Mouse (Mus musculus) T-cell, adult 2 months (primary cell): ENCODE data around the gene Gm8297.
"Not testable (repeated sequence)": the region's sequence is repeated elsewhere in the genome, so short reads cannot be mapped to it uniquely, and the experiment has no call there.

Experiments
- DNase-seq: peaks from one replicate; pipeline ENCODE4 v3.0.0; 2022; ENCODE audit warnings: low spot score

Gene Gm8297

DNA sequence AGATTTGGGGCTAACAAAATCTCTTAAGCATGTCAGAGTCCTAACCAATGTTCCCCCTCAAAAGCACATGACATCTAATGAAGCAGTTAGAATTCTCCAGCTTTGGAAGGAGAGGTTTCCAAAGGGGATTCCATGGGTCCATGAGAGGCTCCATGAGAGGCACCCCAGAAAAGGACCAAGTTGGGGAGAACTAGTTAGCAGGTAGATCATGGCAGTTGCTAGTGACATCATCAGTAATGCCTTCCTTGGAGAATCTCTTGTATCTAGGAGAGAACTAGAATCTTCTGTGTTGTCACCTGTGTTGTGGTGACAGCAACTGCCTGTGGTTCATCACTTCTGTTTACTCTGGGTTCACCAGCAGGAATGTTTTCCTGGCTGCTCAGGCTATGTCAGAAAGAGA is at the start of gene Gm8297:
Gene Gm8297, plus strand, starts transcription at position 301 of the 400 bp plus-strand sequence.
- not testable (repeated sequence) for DNase-seq

DNA sequence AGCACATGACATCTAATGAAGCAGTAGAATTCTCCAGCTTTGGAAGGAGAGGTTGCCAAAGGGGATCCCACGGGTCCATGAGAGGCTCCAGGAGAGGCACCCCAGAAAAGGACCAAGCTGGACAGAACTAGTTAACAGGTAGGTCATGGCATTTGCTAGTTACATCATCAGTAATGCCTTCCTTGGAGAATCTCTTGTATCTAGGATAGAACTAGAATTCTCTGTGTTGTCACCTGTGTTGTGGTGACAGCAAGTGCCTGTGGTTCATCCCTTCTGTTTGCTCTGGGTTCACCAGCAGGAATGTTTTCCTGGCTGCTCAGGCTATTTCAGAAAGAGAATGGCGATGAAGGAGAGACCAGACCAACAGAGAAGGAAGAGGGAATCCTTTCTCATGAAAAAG is 31.9 kb downstream of the Gm8297 start, which contains the start of gene Gm3298:
Gene Gm3298, plus strand, starts transcription at position 301 of the 400 bp plus-strand sequence.
- DNase-seq: not testable (repeated sequence)
